Mouse (Mus musculus) heart, adult 10 weeks (tissue): ENCODE results near the gene Tada1. TPM values are rescaled to one million over a fixed set of nuclear protein-coding genes. Genes with fewer than 3 reads are reported as not detected.

Experiments used
- polyA plus RNA-seq: library from polyadenylated mRNA; stranded (reverse); fragments of 350-450 nt; fragmentation: Illumina TruSeq; extraction: RNeasy Lipid Tissue Mini Kit (QIAGEN cat#74804); gene quantifications from one replicate; pipeline ENCODE4 v1.2.3, GENCODE M21; 2014; ENCODE audit warnings: low read depth, low replicate concordance

Tada1 gene
- 11.1 TPM for polyA plus RNA-seq

GRCm38 (mm10) chr1:166379013-166379629, at the start of gene Tada1:
Gene Tada1, plus strand, starts transcription at chr1:166379097.

GRCm38 (mm10) chr1:166409701-166410220, 30.9 kb downstream of the Tada1 start, which contains the start of gene Pogk:
Gene Pogk, minus strand, starts transcription at chr1:166409863.

Other genes starting within 250 kb of the Tada1 start
- not detected for gene Gpa33, start 248.9 kb upstream of the Tada1 start, polyA plus RNA-seq
- gene Mael, start 140.3 kb upstream of the Tada1 start, polyA plus RNA-seq: not detected
- gene Ildr2, start 125.0 kb upstream of the Tada1 start, polyA plus RNA-seq: 1.4 TPM
- gene Pogk, start 30.8 kb downstream of the Tada1 start, polyA plus RNA-seq: 9.0 TPM
- not detected for gene Gm4846, start 118.5 kb downstream of the Tada1 start, polyA plus RNA-seq